Mouse (Mus musculus): ENCODE results near the gene Pde6b.
A peak's percentile ranks its signal among the peaks of the same experiment; 100 is the strongest.

Gene Pde6b

GRCm38 (mm10) chr5:108461082-108462065 lies 73.2 kb downstream of the Pde6b start, which contains the start of gene Pcgf3:
Gene Pcgf3, plus strand, starts transcription at chr5:108461232.
- peak; percentile 92 for DNase-seq (ENCODE audit: extremely low read depth, insufficient read length, low spot score)

GRCm38 (mm10) chr5:108462446-108462845 lies 74.3 kb downstream of the Pde6b start:
- DNase-seq (ENCODE audit: extremely low read depth, insufficient read length, low spot score): no peak

- DNase-seq (ENCODE audit: extremely low read depth, insufficient read length, low spot score): no peak
Observed at GRCm38 (mm10) chr5:108465131-108465891, 77.1 kb downstream of the Pde6b start.

DNA sequence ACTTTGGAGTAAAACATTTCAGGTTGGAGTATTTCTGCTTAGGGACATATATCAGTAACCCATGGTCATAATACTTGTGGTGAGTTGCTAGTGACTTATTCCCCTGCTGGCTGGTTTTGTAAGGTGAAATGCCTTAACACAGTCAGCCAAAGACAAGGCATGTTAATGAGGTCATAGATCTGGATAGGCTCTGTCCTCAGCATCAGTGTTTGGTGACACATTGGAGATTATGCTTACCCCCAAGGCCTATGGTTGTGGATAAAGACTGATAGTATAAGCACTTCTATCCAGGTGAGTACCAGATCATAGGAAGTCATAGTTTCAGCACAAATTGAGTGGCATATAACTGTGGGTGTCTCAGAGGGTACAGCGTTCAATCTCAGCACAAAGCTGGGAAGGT lies 78.5 kb downstream of the Pde6b start:
- no peak for DNase-seq (ENCODE audit: extremely low read depth, insufficient read length, low spot score)

DNA sequence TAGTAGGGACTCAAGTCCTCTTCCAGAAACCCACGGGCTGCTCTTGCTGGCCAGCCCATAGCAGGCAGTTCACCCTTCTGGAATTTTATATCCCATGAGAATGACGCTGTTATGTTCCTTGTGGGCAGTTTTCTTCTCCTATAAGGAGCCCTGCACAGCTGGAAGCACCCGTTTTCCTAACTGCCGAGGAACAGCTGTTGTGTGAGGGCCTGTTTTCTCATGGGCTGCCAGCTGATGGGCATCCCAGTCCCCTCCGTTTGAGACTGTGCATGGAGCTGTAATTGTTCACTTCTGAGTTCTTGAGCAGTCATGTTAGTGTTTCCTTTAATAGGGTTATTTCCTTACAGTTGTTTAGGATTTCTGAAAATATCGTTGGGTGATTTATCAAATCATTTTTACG lies 81.4 kb downstream of the Pde6b start:
- no peak for DNase-seq (ENCODE audit: extremely low read depth, insufficient read length, low spot score)

GRCm38 (mm10) chr5:108473737-108474136 lies 85.5 kb downstream of the Pde6b start:
- no peak for DNase-seq (ENCODE audit: extremely low read depth, insufficient read length, low spot score)

DNA sequence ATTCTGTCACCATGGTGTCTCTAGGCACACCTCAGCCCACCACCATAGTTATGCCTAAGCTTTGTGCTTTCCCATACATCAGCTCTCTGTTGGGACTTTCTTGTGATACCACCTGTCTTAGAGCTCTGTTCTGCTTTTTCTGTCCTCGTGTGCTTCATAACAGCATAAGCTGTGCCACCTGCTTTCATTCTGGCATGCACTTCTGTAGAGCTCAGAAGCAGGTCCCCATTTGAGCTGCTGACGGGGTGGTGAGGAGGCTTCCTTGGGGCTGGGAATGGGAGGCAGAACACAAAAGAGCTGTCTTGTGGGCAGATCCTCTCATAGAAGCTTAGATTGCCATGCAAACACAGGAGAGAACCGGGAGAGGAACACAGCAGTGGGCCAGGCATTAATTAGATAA lies 87.8 kb downstream of the Pde6b start:
- no peak for DNase-seq (ENCODE audit: extremely low read depth, insufficient read length, low spot score)
